Mouse (Mus musculus) Patski (cell line): ENCODE measurements around the gene Gm20517. TPM values are rescaled to one million over a fixed set of nuclear protein-coding genes. Genes with fewer than 3 reads are reported as not detected.

ENCODE experiments used
- ATAC-seq: fragments of 100-300 bp; one replicate; pipeline ENCODE4 v1.8.0; 2021
- CTCF ChIA-PET: fragments of 350-600 bp; sonication (Branson Sonifier 250); formaldehyde crosslinking; loops from one replicate; lab custom pipeline; 2022; ENCODE audit warnings: inconsistent platforms; lab: Charles Lee
- POLR2A ChIA-PET: fragments of 350-600 bp; sonication (Branson Sonifier 250); formaldehyde crosslinking; loops from one replicate; lab custom pipeline; 2022; ENCODE audit warnings: antibody characterized with exemption, inconsistent platforms; lab: Charles Lee
- DNase-seq: peaks from one replicate; pipeline ENCODE4 v3.0.0-alpha.2; 2011; ENCODE audit warnings: low read depth, low spot score
- H3K27me3 ChIP-seq: fragments of 371-371 bp; one replicate; pipeline ENCODE4 v1.5.1; 2021
- CTCF ChIP-seq: fragments of 100-300 bp; IDR thresholded peaks from one replicate; pipeline ENCODE4 v1.5.1; 2021
- in situ Hi-C: fragments of 300-500 bp; cut with MboI; formaldehyde crosslinking; loops from 3 replicates; pipeline ENCODE4 v1.11.1; 2018; ENCODE audit warnings: low pct_unique_long_range_greater_than_20kb, mixed read lengths
- polyA plus RNA-seq: library from polyadenylated mRNA; unstranded; gene quantifications from one replicate; pipeline ENCODE4 v1.2.3, GENCODE M21; 2021

Gm20517 gene
- polyA plus RNA-seq, 1 experiment from 2014 or later, result 2.4 TPM

DNA sequence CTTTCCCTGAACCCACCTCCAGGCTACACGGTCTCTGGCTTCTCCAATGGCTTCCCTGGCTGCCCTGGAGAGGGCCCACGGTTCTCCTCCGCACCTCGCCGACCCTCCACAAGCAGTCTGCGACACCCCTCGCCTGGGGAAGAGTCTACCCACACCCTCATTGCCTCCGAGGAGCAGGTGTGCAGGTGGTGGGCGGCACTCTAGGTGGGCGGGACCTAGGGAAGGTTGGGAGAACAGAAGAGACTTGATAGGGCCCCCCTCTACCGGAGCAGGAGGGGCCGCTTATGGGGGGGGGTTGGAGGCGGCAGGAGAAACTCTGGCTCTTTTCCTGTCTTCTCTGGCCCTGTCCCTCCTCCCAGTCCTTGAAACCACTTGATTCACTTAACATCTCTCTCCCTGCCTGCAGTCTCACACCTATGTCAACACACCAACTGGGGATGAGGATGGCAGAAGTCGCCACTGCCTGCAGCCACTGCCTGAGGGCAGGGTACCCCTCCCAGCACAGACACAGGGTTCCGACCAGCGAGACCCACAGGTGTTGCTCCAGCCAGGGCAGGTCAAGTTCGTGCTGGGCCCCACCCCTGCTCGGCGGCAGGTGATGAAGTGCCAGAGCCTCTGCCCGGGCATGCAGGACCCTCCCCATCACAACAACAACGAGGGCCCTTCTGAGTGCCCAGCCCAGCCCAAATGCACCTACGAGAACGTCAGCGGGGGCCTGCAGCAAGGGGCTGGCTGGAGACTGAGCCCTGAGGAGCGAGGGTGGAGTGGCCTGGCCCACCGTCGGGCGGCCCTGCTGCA is 91.4 kb downstream of the Gm20517 start:
- ATAC-seq (no peak), DNase-seq (no peak)
- in situ Hi-C loops, result no loop called here
- CTCF ChIA-PET, result no interaction called here
- POLR2A ChIA-PET, result no interaction called here
- no peaks in the 10 kb centered on the region for H3K27me3 ChIP-seq
- TF ChIP-seq CTCF, result no peak

DNA sequence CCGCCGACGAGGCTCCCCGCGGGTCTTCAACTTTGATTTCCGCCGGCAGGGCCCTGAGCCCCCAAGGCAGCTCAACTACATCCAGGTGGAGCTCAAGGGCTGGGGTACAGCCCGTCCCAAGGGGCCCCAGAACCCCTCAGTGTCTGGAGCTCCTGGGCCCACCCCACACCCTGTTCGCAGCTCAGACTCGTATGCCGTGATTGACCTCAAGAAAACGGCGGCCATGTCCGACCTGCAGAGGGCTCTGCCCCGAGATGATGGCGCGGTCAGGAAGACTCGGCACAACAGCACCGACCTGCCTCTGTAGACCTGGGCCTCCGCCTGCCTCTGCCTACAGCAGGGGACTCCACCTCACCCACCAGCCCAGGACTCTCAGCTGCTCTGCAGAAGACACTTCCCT is 92.2 kb downstream of the Gm20517 start:
- POLR2A ChIA-PET, result no interaction called here
- in situ Hi-C loops, result no loop called here
- TF ChIP-seq CTCF, result no peak
- CTCF ChIA-PET, result no interaction called here
- ATAC-seq (no peak), DNase-seq (no peak)
- H3K27me3 ChIP-seq, result no peaks in the 10 kb centered on the region

DNA sequence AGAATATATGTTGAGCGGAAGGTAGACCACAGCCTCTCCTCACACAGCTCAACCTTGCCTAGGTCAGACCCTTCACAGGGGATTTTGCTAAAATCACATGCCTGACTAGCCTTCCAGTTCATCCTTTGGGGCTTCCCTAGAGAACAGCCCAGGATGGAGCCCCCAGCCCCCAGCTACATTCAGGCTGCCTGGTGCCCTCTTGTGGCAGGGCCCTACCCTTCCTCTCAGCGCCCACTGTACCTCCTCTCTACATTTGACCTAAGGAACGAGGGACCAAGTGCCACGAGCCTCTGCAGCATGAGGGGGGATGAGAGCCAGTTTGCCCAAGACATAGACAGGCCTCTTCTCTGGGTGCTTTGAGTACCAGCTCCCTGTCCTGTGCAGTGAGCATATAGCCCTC is 93.3 kb downstream of the Gm20517 start:
- ChIA-PET POLR2A (no interaction called here), CTCF (interaction anchor here (1.7 kb wide), 1 partner anchor 10 kb away, joined by 7 read pairs; the partner anchor contains the start of genes Gm21981 and Prickle4)
- H3K27me3 ChIP-seq, result no peaks in the 10 kb centered on the region
- in situ Hi-C loops, result no loop called here
- no peak for DNase-seq
- no peak for TF ChIP-seq CTCF
- ATAC-seq, result no peak

DNA sequence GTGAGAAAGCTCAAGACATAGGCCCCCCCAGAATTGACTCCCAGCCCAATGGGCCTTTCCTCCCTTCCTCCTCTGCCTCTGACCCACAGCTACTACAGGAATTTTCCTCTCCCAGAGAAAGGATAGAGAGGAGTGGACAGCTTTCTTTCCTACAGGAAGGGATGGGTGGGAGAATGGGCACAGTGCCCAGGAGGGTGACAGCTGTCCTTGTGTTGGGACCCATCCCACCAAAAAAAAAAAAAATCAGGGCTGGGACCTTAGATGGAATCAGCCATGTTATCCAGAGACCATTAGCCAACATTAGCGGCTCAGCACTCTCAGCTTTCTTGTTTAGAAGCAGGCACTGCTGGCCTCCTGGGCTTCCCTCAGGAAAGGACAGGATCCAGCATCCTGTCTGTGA is 94.8 kb downstream of the Gm20517 start:
- CTCF ChIA-PET, result interaction anchor here (1.7 kb wide), 1 partner anchor 12 kb away, joined by 7 read pairs; the partner anchor contains the start of genes Gm21981 and Prickle4
- no peak for DNase-seq
- no peak for TF ChIP-seq CTCF
- H3K27me3 ChIP-seq, result no peaks in the 10 kb centered on the region
- in situ Hi-C loops, result no loop called here
- POLR2A ChIA-PET, result interaction anchor here (0.8 kb wide), 1 partner anchor 18 kb away, joined by 3 read pairs; the partner anchor contains the start of genes Frs3 and Tomm6
- ATAC-seq, result no peak

DNA sequence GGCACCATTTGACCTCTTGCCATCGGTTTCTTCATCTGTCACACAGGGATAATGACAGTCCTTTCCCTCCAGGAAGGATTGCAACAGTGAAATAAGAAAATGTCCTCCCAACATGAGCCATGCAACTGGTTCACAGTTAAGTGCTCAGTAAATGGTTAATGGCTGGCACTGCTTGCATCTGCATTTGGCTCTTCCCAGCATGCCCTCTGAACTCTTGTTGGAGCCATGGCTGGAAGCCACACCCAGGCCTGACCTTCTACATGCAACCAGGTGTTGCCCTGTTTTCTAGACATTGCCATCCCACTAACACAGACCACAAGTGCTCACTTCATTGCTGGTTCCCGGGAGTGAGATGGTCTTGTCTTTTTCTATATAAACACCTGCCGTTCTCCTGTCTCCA is 96.6 kb downstream of the Gm20517 start:
- TF ChIP-seq CTCF, result no peak
- in situ Hi-C loops, result no loop called here
- no peaks in the 10 kb centered on the region for H3K27me3 ChIP-seq
- CTCF ChIA-PET, result no interaction called here
- POLR2A ChIA-PET, result no interaction called here
- DNase-seq, result no peak
- ATAC-seq, result no peak

DNA sequence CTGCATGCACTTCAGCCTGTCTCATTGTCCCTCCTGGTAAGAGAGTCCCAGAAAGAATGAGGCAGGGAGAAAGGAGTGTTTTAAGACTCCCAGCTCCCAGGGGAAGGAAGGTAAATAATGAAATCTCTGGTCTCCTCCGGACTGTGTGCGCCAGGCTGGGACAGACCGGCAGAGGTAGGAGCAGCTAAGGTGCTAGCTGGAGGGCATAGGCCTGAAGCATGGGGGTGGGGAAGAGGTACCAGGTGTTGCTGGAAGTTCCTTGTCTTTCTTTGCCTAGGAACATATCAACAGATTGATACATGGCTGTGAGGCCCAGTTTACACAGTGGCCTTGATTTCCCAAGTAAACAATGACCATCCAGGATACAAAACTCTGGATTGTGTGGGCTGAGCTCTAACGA is 97.6 kb downstream of the Gm20517 start:
- TF ChIP-seq CTCF, result no peak
- DNase-seq (no peak), ATAC-seq (no peak)
- CTCF ChIA-PET, result interaction anchor here (1.1 kb wide), 1 partner anchor 84 kb away, joined by 3 read pairs; no protein-coding TSS in a partner anchor
- H3K27me3 ChIP-seq, result no peaks in the 10 kb centered on the region
- in situ Hi-C loops, result no loop called here
- POLR2A ChIA-PET, result no interaction called here

DNA sequence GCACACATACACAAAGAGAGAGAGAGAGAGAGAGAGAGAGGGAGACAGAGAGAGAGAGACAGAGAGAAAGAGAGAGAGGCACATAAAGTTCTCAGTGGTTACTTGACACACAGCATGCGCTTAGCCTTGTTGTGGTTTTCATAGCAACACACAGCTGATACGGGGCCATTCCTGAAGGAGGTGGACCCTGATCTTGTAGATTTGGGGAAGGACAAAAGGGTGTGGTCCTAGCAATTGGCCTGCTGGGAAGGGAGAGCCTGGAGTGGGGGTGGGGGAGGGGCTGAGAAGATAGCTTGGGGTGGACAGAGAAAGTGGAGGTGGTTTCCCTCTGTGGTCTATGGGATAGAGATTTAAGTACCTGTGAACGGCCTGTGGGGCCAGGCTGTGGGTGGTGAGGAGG is 98.6 kb downstream of the Gm20517 start:
- ATAC-seq (no peak), DNase-seq (no peak)
- TF ChIP-seq CTCF, result no peak
- POLR2A ChIA-PET, result no interaction called here
- CTCF ChIA-PET, result interaction anchor here (1.1 kb wide), 1 partner anchor 82 kb away, joined by 3 read pairs; no protein-coding TSS in a partner anchor
- in situ Hi-C loops, result no loop called here
- H3K27me3 ChIP-seq, result peaks cover 3% of the 10 kb centered on the region

DNA sequence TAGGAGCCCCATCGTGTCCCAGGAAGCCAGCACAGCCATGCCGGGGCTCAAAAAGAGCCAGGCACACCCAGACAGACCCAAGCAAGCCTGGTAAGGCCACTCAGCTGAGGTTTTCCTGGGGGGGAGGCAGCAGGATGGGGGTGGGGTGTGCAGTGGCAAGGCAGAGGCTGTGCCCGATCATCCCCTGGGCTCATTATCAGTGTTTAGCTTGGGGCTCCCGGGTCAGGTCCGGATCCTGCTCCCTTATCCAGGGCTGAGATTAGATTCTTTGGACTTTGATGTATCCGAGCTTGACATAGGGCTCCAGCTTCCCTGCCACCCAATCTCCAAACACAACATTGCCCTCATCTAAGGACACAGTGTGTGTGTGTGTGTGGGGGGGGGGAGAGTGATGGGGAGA is 100.5 kb downstream of the Gm20517 start:
- ATAC-seq (no peak), DNase-seq (no peak)
- ChIA-PET POLR2A (interaction anchor here (0.6 kb wide), 1 partner anchor 702 kb away, joined by 3 read pairs; the partner anchor contains the start of gene Ubr2), CTCF (no interaction called here)
- no peak for TF ChIP-seq CTCF
- peaks cover 6% of the 10 kb centered on the region for H3K27me3 ChIP-seq
- in situ Hi-C loops, result no loop called here

DNA sequence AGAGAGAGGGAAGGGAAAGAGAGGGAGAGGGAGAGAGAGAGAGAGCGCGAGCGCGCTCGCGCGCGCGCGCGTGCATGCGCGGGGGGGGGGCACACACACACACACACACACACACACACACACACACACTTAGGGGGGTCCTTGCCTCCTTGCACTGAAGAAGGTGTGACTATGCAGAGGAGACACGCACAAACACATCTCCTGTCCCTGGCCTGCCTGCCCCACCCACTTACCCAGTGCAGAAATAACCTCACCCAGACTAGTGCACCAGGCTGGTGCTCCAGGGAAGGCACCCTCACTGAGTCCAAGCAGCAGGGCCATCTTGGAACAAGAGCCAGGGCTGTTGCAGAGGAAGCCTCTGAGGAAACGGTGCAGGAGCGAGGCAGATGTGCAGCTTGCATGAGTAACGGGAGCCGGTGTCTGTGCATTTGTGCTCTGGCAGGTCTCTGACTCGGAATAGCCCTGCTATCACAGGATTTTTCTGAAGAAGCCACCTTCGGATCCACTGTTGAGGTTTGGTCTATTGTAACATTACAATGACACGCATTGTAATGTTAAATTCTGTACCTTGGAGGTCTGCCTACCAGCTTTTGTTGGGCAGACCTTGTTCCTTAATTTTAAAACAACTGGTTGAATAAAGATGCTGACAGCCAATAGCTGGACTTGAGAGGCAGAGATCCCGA is 101.6 kb downstream of the Gm20517 start:
- in situ Hi-C loops, result no loop called here

DNA sequence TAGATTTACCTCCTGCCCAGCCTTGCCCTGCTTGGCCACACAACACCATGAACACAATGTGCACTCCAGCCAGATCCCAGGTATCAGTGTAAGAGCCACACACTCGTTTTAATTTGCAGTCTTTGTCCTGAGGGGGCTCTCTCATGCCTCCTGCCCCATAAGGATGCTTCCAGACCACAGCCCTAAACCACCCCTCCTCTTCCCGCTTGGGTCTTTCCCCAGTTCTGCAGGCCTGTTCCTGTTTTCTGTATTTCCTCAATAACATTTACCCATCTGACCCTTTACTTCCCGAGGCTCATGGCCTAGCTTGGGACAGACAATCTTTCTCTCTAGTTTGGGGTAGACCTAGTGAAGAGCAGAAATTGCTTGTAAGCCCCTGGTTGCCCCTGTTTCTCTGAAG is 103.6 kb downstream of the Gm20517 start:
- POLR2A ChIA-PET, result no interaction called here
- TF ChIP-seq CTCF, result no peak
- CTCF ChIA-PET, result no interaction called here
- ATAC-seq, result no peak
- H3K27me3 ChIP-seq, result peaks cover 15% of the 10 kb centered on the region
- no peak for DNase-seq
- in situ Hi-C loops, result no loop called here

More for the DNA sequence above, 101.6 kb downstream of the Gm20517 start:
- DNase-seq (no peak), ATAC-seq (no peak)
- peaks cover 6% of the 10 kb centered on the region for H3K27me3 ChIP-seq
- no peak for TF ChIP-seq CTCF
- POLR2A ChIA-PET, result no interaction called here
- CTCF ChIA-PET, result no interaction called here

DNA sequence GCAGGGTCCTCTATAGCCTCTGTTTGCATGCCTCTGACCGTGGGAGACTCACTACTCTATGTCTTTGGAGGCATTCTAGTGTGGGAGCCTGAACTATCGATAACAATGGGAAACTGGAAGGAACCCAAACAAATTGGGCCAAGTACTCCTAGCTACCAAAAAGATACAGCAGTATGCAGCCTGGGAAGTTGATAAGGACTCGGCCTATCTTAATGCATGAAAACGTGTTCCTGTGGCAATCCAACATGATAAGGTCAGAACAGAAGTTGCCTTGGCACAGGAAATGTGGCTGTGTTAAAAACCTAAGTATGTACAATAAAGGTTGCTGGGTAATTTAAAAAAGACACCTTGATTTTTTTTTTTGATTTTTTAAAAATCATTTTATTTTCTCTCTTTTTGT is 109.8 kb downstream of the Gm20517 start:
- POLR2A ChIA-PET, result no interaction called here
- in situ Hi-C loops, result no loop called here
- H3K27me3 ChIP-seq, result peaks cover 21% of the 10 kb centered on the region
- DNase-seq (no peak), ATAC-seq (no peak)
- CTCF ChIA-PET, result no interaction called here
- TF ChIP-seq CTCF, result no peak
